Mouse (Mus musculus) mouse trophoblast stem cell (cell line): ENCODE data around the gene Spa17.

Source experiments
- in situ Hi-C, 2 experiments: fragments of 300-500 bp; cut with MseI, MboI; formaldehyde crosslinking; loops; 2 replicates in 1 of 2; 3 replicates in 1 of 2; pipeline ENCODE4 v1.15.1; 2025

Gene Spa17

DNA sequence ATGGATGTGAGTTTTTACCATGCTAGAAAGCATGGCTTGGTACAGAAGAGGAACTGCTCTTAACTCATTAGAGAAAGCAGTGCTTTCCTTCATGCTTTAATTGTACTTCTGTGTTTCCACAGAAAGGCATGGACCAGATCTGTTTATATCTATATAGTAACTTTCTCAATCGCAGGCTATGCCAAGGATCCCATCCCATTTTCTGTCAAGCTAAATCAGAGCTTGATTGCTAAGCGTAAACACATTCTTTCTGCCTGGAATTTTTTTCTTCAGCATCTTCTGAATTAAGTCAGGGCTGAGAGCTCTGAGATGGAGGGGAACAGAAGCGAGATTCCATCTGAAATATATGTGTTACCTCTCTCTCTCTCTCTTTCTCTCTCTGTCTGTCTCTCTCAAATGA is 10.5 kb upstream of the Spa17 start:
- in situ Hi-C loops = loop anchor here in 1 of 2 experiments (10.0 kb wide), 1 partner anchor 159 kb away; no protein-coding TSS in a partner anchor

DNA sequence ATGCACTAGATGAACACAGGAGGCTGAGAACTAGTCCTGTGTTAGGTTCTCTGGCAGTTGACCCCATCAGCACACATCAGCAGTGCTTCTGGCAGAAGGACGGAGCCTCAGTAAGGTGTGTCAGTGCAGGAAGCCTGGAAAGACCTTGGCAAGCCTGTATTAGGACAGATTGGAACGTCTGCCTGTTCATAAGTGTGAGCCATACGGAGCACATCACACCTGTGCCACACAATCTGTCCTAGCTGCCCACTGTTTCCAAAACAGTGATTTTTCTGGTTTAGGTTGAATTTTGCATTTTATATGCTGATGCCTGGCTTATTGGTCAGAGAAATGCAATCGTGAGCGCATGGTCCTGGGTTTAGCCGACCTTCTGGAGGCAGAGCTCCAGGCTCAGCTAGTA is 7.8 kb upstream of the Spa17 start:
- in situ Hi-C loops = loop anchor here in 1 of 2 experiments (10.0 kb wide), 1 partner anchor 156 kb away; no protein-coding TSS in a partner anchor

DNA sequence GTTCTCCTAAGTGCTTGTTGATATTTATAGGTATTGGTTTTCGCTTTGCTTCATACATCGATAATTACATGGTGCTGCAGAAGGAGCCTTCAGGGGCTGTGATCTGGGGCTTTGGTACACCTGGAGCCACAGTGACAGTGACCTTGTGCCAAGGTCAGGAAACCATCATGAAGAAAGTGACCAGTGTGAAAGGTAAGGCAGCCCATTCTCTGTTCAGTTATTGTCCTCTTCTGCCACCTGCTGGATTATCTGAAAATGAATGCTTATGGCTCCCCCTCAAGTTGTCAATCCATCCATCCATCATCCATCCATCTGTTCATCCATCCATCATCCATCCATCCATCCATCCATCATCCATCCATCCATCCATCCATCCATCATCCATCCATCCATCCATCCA is 3.2 kb upstream of the Spa17 start:
- in situ Hi-C loops = loop anchor here in 1 of 2 experiments (10.0 kb wide), 1 partner anchor 152 kb away; no protein-coding TSS in a partner anchor

DNA sequence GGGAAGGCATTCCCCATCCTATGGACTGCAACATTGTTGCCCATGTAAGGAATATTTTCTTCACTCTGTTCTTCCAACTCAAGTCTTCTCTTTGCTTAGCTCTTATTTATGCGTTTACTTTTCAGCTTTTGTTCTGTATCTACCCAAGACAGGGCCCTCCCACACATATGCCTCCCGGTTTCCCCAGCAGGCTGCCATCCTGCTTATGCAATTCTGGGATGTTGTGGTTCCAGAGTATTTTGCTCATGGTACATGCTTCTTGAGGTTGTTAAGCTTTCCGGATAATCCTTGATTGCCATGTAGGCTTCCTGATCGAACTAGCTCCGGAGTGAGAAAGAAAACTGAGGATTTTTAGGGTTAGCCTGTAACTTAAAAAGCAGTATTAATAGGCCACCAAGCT is 1.7 kb upstream of the Spa17 start:
- in situ Hi-C loops = loop anchor here in 1 of 2 experiments (10.0 kb wide), 1 partner anchor 150 kb away; no protein-coding TSS in a partner anchor

DNA sequence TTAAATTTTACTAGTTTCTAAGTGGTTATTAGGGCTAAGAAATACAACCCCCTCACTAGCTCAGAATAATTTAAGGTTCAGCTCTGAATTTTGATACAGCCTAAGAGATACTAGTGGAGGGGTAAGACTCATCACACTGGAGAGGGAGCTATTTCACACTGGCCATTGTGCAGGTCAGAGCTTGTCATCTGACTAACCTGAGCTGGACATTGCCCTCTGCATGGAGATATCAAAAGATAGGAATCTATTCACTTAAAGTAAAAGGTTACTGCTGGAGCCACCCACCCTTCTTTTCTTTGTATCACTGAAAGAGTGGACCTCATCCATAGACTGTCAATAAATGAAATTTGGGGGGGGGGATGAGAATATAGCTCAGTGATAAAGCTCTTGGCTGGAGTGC is 794 bp upstream of the Spa17 start:
- in situ Hi-C loops = loop anchor here in 1 of 2 experiments (10.0 kb wide), 1 partner anchor 150 kb away; no protein-coding TSS in a partner anchor

DNA sequence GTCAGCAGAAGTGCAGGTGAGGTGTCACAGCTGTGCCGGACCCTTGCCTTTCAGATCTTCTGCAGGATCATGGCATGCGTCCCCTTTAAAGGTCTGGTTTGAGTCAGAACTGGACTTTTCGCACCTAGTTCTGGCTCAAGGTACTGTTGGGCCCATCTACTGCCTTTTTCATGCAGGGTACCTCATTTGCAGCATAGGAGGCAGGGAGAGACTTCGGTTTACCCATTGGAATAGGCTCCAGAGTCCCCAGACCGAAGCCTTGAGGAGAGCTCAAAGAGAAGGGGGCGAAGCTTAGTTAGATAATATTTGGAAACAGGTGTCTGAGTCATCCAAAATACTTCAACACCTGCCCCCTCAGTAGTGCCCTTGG is 374 bp upstream of the Spa17 start:
- in situ Hi-C loops = loop anchor here in 1 of 2 experiments (10.0 kb wide), 1 partner anchor 149 kb away; no protein-coding TSS in a partner anchor

DNA sequence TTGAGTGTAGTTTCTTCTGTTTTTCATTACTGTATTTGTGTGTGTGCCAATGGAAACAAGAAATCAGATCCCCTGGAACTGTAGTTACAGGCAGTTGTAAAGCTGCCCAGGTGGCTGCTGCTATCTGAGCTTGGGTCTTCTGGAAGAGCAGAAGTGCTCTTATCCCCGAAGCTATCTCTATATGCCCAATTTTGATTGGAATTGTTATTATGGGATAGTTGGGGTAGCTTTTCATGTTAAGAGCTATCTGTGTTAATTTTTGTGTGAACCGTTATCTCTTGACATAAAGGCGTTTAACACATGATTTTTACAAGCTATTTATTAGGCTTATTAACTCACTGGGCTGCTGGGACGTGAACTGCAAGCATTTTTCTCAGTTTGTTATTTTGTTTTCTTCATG is 4.0 kb downstream of the Spa17 start:
- in situ Hi-C loops = no loop called here

DNA sequence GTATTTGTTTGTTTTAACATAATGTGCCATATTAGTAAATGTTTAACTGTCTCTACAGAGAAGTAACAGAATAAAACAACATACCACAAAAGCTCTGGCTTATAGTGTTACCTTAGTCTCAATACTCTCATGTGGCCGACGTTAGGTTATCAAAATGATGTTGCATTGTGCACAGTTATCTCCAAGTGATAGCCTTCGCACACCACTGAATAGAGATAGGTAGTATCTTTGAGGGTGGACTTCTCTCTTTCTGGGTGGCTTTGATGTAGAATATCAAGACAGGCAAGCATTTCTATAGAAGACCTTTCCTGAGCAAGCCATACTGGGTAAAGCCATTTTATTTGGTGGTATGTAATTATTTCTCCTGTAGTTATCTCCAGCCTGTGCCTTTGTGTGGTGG is 8.4 kb downstream of the Spa17 start:
- in situ Hi-C loops = no loop called here

DNA sequence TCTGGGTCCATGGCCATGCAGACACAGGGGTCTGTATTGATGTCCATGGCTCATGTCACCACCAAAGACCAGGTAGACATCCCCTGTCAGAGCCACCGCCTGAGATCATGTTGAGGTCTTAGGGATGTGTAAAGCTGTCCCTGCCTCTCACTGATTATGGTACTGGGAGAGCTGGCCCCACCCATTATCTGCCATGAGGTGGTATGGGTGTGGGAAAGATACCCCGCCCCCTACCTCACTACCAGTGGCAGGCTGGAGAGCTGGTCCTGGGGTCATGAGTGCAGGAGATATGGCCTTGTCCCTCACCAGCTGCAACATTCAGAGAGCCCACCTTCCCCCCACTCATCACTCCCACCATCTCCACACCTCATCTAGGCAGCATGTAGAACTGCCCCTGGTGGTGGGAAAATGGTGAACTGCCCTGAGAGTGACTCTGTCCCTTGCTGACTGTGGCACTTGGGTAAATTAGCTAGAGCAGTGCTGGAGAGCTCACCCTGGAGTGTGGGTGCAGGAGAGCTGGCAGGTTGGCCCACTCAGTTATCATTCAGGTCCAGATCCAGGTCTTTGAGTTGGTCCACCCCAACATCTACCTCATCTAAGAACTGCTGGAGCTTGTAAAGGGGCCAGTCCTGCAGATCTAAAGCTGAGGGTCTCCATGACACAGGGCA is 12.8 kb downstream of the Spa17 start:
- in situ Hi-C loops = no loop called here

DNA sequence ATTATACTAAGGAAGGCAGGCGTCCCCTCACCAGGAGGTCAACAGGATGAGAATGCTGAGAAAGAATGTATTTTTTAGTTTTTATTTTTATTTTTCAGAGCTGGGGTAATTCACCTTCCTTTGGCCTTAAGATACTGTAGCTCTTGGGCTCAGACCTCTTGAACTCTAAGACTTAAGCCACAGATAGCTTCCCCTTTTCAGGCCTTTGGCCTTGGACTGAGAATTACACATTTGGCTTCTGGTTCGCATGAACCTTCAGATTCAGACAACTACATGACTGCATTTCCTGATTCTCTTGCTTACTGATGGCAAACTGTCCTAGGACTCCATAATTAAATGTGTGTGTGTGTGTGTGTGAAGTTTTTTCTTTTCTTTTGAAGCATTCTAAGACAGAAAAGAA is 14.9 kb downstream of the Spa17 start:
- in situ Hi-C loops = no loop called here

DNA sequence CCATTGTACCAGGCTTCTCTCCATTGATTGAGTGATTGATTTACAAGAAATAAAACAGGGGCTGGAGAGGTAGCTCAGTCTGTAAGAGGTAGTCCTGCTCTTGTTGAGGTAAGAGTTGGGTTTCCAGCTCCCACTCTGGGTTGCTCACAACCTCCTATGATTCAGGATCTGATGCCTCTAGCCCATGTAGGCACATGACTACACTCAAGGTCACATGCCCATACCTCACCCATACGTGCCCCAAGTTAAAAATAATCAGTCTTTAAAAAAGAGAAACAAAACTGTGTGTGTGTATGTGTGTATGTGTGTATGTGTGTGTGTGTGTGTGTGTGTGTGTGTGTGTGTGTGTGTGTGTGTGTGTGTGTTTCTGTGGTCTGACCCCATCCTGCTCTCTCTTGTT is 18.0 kb downstream of the Spa17 start:
- in situ Hi-C loops = no loop called here

DNA sequence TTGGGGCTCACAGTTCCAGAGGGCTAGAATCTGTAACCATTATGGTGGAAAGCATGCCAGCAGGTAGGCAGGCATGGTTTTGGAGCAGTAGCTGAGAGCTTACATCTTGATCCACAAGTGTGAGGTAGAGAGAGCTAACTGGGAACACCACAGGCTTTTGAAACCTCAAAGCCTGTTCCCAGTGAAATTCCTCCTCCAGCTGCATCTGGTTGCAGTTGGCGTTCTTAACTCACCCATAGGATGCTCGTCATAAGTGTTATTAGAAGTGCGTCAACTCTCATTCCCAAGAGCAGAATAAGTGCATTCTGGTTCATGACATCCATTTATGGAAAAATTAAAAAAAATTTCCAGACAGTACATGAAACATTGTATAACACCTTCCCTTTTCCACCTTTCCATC is 19.8 kb downstream of the Spa17 start:
- in situ Hi-C loops = no loop called here

DNA sequence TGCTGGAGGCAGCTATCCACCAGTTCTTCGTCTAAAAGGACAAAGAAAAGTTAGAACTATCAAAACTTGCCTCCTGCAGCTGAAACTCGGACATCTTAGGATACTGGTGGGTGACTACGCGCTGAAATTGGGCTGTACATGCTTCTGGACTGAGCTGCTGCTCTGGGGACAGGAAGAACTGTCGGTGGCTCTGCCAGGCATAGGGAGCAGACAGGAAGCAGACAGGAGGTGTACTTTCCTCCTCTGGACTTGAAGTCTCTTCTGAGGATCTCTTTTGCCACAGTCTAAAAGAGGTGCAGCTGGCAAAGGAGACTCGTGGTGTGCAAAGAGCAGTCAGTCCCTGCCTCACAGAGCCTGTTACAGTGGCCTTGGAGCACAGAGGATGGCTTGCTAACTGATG is 20.9 kb downstream of the Spa17 start:
- in situ Hi-C loops = no loop called here

DNA sequence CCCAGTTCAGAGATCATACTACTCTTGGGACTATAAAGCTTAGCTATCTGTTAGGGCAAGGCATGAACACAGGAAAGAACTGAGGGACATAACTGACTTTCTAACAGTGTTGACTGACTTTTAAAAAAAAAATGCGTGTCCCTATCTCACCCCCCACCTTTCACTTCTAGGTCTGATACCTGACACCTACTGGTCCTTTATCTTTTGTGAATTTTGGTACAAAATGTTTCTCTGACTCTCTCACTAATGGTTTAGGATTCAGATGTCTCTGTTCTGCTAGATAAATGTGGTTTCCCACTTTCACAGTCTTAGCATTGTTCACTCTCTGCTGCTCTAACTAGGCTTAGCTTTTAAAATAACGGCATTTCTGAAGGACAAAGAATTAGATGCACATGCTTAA is 21.5 kb downstream of the Spa17 start:
- in situ Hi-C loops = no loop called here

DNA sequence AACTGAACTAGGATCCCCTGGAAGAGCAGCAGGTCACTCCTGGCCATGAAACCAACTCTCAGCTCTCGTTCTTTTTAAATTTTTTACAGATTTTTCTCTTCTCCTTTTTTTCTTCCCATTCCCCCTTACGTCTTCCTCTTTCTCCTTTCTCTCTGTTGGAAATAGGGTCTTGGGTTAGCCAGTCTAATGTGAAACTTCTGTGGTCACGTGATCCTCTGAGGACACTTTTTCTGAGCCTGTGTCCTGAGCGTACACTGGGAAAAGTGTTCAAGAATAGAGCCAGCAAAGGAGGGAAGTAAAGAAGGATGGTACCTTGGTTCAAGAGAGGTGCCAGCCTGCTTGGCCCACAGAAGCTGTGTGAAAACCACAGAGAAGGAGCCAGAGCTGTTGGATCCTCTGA is 23.1 kb downstream of the Spa17 start:
- in situ Hi-C loops = no loop called here

DNA sequence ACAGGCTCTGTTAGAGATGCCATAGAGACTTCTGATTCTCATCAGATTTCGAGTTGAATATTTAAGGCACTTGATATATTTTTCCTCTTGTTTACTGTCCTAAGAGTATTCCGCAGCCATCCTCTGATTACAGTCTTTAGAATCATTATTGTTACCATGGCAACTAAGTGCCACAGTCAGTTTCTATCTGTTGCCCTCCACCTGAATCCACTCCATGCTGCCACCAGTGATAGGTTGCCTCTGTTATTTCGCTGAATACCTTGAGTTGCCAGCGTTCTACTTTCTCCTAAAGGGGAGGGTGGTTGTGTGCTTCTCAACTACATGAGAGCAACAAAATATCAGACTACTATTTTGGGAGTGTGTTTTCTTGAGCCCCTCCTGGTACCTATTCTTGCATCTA is 26.8 kb downstream of the Spa17 start:
- in situ Hi-C loops = no loop called here

DNA sequence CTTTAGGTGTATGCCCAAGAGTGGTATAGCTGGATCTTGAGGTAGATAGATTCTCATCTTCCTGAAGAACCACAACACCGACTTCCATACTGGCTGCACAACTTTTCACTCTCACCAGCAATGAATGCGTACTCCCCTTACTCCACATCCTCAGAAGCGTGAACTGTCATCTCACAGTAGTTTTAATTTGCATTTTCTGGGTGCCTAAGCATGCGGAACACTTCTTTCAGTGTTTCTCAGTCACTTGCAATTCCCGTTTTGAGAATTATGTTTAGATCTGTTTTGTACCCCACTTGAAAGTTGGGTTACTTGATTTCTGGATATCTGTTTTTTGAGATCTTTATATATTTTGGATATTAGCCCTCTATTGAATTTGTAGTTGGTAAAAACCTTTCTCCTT is 29.9 kb downstream of the Spa17 start:
- in situ Hi-C loops = no loop called here

DNA sequence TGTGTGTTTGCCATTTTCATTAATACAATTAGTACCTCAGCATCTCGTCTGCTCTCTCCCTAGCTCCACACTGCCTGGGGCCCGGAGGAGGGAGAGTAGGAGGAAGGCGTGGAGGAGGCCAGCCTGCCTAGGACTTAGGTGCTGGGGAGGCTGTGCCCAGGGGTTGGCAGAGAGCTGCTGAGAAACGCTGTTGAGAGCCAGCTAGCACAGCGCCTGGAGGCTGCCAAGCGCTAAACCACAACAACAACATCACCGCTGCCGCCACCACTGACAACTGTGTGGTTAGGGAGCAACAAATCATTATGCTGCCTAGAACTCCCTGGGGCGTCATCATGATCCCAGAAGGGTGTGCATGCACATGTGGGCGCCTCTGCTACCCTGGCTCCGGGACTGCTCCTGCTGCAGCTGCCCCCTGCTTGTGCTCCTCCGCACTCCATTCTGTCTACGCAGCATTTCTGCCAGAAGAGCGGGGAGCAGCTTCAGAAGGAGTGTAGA is 37.0 kb downstream of the Spa17 start:
- in situ Hi-C loops = no loop called here

DNA sequence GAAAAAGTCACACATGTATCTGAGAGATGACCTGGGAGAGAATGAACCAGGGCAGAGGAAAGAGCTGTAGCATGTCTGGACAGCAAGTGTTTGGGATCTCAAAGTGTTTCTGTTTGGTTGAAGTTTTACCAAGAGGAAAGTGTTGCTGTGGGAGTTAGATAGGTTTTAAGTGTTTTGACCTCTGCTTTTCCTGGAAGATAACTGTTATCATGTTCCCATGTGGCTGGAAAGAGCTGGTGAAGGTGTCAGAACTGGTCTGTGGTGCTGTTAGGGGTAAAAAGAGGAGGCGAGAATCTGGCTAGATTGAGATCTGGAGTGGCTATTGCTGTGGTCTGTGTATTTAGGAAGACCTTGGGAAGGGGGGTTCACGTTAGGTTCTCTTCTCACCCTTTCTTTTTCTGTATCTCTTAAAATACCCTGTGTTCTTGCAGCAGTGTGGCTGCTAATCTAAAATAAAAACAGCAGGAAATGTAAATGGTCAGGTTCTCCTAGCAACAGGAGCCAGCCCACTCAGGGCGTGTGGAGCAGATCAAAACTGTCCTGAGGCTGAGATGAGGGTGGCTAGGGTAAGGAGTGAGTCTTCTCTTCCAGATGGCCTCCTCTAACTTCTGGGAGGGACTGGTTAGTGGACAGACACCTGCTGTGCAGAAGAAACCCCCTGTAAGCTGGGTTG is 41.2 kb downstream of the Spa17 start:
- in situ Hi-C loops = no loop called here

DNA sequence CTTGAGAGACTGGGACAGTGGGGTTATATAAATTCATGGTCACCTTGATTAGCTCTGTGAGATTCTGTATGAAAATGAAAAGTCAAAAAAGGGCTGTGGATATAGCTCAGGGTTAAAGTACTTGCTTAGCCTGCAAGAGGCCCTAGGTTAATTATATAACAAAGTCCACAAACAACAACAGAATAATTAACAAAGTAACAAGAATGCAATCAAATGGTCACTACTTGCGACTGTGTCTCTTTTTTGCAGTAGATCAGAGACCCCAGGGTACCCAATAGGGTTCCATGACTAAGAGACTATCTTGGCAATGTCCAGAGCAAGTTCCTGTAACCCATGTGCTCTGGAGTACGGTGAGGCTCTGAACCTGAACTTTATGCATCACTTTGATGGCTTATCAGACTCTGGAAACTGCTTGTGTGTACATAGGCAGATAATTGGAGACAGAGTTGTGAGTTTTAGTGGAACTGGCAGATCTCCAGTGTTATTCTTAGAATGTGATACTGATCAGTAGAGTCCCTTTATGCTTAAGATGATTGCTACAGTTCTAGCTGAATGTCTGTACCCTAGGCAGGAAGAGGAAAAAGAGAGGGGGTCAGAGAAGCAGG is 44.2 kb downstream of the Spa17 start:
- in situ Hi-C loops = no loop called here

DNA sequence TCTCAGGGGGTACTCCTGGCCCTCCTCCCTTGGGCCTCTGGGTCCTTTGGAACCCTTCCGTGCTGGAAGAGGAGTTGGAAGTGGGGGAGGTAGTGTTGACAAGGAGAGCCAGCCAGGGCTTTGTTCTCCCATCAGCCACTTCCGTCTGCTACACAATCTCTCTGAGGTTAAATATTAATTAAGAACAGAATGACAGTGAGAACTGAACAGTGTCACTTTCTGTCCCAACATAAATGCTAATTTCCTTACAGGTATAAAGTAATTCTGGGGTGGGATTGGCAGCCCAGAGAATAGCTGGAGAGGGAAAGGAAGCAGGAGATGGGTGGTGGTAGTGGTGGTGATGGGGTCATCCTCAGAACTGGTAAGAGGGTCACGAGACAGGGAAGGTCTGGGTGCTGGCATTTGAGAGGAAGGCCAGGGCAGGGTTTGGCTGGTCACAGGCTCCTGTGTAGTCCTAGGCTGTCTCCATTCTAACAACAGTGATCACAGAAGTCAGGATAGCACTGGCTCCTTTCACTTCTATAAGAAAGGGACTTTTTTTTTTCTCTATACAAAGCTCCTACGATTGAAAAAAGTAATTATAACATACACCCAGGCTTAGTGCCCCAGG is 44.8 kb downstream of the Spa17 start:
- in situ Hi-C loops = no loop called here

DNA sequence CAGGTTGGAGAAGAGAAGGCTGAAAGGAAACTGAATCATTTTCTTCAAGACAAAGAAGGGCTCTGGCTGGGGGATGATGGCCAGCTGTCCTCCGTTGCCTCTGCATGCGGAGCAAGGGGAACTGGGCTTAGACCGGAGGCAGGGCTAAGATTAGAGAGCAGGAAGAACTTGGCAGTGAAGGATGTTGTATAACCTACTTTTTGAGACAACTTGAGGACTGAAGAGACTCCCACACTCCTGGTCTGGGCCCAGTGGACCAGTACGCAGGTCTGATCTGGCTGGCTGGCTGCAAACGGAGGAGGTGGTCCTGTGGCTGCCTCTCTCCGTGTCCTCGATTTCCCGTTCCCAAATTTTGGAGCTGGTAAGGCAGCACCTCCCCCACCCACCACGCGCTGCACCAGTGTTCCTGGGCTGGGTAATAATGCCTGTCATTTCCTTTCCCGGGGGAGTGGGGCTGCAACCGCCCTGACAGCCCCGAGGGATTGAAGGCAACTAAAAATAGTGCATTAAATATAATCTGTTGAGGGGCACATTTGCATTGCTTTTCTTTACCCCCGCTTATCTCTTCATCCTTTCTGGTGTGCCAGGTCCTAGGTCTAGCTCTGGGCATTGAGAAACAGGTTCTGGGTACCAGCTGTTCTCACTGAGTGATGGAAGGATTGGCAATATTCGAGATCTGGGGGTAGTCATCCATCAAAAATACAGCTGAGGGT is 45.5 kb downstream of the Spa17 start:
- in situ Hi-C loops = no loop called here
